Mouse (Mus musculus): ENCODE data around the gene Psmd8. TPM values are rescaled to one million over a fixed set of nuclear protein-coding genes. Genes with fewer than 3 reads are reported as not detected.
A peak's percentile ranks its signal among the peaks of the same experiment; 100 is the strongest.
"Not testable (repeated sequence)": the region's sequence is repeated elsewhere in the genome, so short reads cannot be mapped to it uniquely, and the experiment has no call there.

The Psmd8 gene
- 303 and 305 TPM in 2 replicates for polyA plus RNA-seq (2015; fragmentation: Nextera tagmentation; extraction: Ambion mirVana)

DNA sequence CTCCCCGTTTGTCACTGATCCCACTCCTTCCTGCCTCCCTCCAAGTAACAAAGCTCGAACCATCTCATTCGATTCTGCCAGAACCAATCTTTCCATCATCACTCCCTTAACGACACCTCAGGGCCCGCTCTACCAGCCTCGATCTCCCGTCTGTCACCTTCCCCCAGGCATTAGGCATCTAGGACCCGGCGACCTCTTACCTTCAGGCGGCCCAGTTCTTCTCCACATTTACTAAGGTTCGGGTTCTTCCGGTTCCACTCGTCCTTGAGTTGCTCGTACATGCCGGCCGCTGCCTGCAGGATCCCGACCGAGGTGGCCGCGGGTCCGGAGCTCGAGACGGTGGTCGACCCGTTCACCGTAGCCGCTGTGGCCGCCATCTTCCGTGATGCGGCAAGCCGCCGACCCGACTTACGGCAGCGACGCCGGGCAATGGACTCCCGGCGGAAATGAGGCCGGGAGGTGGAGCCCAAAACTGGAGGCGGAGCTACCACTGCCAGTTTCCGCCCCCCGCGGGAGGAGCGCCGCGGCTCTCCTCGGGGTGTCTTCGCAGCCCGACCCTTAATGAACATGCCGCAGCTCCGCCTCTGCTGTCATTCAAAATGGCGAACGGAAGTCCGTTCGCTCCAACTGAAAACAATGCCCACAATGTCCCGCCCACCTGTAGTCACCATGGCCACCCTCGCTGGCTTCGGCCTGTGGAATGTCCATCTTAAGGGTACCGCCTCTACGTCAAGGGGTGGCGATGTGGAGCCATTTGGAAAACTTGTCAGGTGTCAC, at the start of gene Psmd8:
Psmd8 (minus strand) TSS at position 625 of the 777 bp plus-strand sequence.
- Histone ChIP-seq H3K27me3 (peaks cover 5% of the 10 kb centered on the region), H3K4me3 (peak within 1 kb of the TSS; percentile 71), H3K9ac (peak within 1 kb of the TSS; percentile 81), H3K36me3 (peaks cover 19% of the 10 kb centered on the region), H3K9me3 (no peaks in the 10 kb centered on the region), H3K27ac (peak within 1 kb of the TSS; percentile 77), H3K4me1 (replicated peaks) (peaks cover 27% of the 10 kb centered on the region), H3K4me2 (peak within 1 kb of the TSS; percentile 89)
- WGBS = under 1% methylated on average over 62 of the region's 62 CpGs
- peak; percentile 95 for ATAC-seq (ENCODE audit: low FRiP score)

DNA sequence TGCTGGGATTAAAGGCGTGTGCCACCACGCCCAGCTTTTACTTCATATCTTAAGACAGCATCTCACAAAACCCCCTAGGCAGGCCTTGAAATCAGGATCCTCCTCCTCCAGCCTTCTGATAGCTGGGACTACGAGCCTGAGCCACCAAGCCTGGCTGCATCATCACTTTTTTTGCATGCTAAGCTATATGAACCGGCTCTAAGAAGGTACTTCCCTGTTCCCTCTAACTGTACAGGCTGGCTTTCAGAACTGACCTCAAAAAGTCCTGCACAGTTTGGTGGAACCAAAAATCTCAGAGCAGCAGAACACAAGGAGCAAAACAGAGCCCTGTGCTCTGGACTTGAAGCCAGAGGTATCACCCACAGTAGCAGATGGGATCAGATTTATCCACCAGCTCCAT, 47.7 kb upstream of the Psmd8 start:
- H3K27ac ChIP-seq = no peak overlapping the region
- H3K9ac ChIP-seq = no peak overlapping the region
- WGBS = 75% methylated on average over 4 of the region's 4 CpGs
- ATAC-seq (ENCODE audit: low FRiP score) = no peak
- H3K9me3 ChIP-seq = no peaks in the 10 kb centered on the region
- H3K4me2 ChIP-seq = no peak overlapping the region
- no peaks in the 10 kb centered on the region for H3K36me3 ChIP-seq
- no peak overlapping the region for H3K4me3 ChIP-seq
- H3K27me3 ChIP-seq = peaks cover 46% of the 10 kb centered on the region
- peaks cover 19% of the 10 kb centered on the region for H3K4me1 ChIP-seq (replicated peaks)

DNA sequence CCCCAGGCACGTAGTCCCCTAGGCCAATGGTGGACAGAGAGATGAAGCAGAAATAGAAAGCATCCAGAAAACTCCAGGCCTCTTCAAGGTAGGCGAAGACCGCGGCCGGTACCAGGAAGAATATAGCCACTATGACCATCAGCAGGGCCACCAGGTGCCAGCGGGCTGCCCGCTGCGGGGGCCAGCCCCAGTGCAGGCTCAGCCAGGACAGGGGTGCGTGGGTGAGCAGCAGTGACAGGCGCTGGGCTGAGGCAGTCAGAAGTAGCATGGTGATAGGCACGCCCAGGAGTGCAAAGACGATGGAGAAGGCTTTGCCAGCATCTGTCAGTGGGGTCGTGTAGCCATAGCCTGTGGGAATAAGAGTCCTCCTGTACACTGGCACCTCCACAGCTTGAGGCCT, 45.0 kb upstream of the Psmd8 start:
- Histone ChIP-seq H3K36me3 (no peaks in the 10 kb centered on the region), H3K9ac (peak overlapping the region; percentile 46; the same call in 1 of the 2 replicates), H3K9me3 (no peaks in the 10 kb centered on the region), H3K27ac (no peak overlapping the region; the same call in 1 of the 2 replicates), H3K4me3 (no peak overlapping the region), H3K4me1 (replicated peaks) (peaks cover 9% of the 10 kb centered on the region), H3K4me2 (peak overlapping the region; percentile 35), H3K27me3 (peaks cover 19% of the 10 kb centered on the region)
- WGBS = 74% methylated on average over 13 of the region's 13 CpGs
- no peak; the same call in 1 of the 2 replicates for ATAC-seq (ENCODE audit: low FRiP score)

DNA sequence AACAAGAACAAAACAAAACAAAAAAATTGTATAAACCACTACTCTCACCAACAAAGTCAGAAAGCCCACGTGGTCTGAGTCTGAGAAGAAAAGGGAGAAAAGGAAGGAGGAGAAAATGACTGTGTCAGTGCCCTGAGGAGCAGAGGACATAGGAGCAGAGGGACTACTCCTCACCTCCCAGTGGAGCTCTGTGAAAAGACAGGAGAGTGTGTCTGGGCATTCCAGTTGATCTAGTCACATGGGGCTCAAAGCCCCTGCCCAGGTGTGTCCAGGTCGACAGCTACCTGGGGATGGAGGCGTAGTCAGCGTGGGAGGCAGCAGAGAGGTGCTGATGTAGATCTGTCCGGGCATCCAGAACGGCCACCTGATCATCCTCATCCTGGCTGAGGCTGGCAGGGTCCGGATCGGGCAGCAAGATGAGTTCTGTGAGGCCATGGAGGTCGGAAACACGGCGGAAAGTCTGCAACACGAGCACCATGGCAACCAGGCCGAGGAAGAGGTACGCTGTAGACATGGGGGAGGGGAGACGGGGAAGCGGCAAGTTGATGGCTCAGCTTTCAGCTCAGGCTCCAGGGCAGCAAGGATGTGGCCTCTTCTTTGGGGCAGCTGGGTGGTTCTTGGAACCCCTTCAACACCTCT, 44.4 kb upstream of the Psmd8 start:
- Histone ChIP-seq H3K9me3 (no peaks in the 10 kb centered on the region), H3K36me3 (no peaks in the 10 kb centered on the region), H3K27me3 (peaks cover 13% of the 10 kb centered on the region), H3K27ac (no peak overlapping the region), H3K4me1 (replicated peaks) (peaks cover 9% of the 10 kb centered on the region), H3K4me2 (peak overlapping the region; percentile 35), H3K9ac (peak overlapping the region; percentile 46; the same call in 1 of the 2 replicates), H3K4me3 (no peak overlapping the region)
- ATAC-seq (ENCODE audit: low FRiP score) = no peak
- WGBS = 10% methylated on average over 16 of the region's 16 CpGs

DNA sequence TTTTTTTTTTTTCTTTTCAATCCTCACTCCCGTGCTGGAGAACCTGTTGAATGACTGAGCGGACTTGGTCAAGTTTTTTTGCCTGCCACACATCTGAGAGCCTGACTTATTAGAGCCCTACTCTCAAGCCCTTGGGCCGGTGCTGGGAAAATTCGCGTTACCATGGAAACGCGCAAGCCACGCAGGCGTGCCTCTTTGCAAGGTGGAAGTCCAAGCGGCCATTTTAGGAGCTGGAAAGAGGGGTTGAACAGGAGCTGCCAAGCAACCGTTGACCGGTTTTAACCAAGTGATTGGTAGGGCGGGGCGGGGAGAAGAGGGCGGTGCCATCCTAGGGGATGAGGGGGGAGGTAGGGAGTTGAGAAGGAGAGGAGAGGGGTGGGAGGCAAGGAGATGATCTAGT, 34.3 kb upstream of the Psmd8 start:
- Histone ChIP-seq H3K27me3 (peaks cover 22% of the 10 kb centered on the region), H3K9me3 (no peaks in the 10 kb centered on the region), H3K9ac (no peak overlapping the region), H3K36me3 (no peaks in the 10 kb centered on the region), H3K4me3 (no peak overlapping the region), H3K4me2 (no peak overlapping the region), H3K27ac (no peak overlapping the region), H3K4me1 (replicated peaks) (peaks cover 20% of the 10 kb centered on the region; the same call in 1 of the 2 replicates)
- 41% methylated on average over 15 of the region's 15 CpGs for WGBS
- no peak for ATAC-seq (ENCODE audit: low FRiP score)

DNA sequence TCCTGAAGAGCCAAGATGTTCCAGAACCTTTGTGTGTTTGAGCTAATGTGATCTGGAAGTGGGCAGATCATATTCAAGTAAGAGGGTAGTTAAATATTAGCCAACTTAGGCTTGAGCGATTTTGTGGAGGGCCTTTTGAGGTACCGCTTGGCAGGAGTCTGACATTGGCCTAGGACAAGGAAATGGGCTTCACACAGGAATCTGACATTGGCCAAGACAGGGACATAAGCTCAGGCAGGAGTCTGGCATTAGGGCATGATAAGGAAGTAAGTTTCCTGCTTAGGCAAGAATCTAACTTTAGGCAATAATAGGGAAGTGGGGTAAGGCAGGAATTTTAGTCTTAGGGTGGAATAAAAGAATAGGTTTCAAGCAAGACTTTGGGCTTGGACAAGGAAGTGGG, 33.7 kb upstream of the Psmd8 start:
- peaks cover 22% of the 10 kb centered on the region for H3K27me3 ChIP-seq
- no peak overlapping the region for H3K4me3 ChIP-seq
- peak overlapping the region; percentile 48; the same call in 1 of the 2 replicates for H3K4me2 ChIP-seq
- no peak overlapping the region for H3K9ac ChIP-seq
- ATAC-seq (ENCODE audit: low FRiP score) = no peak
- WGBS = 50% methylated on average over 2 of the region's 2 CpGs
- peaks cover 20% of the 10 kb centered on the region; the same call in 1 of the 2 replicates for H3K4me1 ChIP-seq (replicated peaks)
- no peaks in the 10 kb centered on the region for H3K9me3 ChIP-seq
- H3K36me3 ChIP-seq = no peaks in the 10 kb centered on the region
- no peak overlapping the region for H3K27ac ChIP-seq

DNA sequence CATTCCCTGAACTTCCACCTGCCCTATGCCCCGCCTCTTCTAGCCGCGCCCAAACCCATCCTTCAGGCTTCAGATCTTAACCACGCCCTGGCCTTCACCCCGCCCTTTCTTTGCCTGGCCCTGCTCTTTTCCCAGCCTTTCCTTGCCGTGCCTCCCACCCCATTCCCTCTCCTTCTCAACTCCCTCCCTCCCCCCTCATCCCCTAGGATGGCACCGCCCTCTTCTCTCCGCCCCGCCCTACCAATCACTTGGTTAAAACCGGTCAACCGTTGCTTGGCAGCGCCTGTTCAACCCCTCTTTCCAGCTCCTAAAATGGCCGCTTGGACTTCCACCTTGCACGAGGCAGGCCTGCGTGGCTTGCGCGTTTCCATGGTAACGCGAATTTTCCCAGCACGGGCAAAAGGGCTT, 33.2 kb upstream of the Psmd8 start, which contains the start of gene Catsperg1:
Catsperg1 (minus strand) TSS at position 361 of the 408 bp plus-strand sequence.
- WGBS = under 1% methylated on average over 20 of the region's 20 CpGs
- H3K9ac ChIP-seq = no peak within 1 kb of the TSS

DNA sequence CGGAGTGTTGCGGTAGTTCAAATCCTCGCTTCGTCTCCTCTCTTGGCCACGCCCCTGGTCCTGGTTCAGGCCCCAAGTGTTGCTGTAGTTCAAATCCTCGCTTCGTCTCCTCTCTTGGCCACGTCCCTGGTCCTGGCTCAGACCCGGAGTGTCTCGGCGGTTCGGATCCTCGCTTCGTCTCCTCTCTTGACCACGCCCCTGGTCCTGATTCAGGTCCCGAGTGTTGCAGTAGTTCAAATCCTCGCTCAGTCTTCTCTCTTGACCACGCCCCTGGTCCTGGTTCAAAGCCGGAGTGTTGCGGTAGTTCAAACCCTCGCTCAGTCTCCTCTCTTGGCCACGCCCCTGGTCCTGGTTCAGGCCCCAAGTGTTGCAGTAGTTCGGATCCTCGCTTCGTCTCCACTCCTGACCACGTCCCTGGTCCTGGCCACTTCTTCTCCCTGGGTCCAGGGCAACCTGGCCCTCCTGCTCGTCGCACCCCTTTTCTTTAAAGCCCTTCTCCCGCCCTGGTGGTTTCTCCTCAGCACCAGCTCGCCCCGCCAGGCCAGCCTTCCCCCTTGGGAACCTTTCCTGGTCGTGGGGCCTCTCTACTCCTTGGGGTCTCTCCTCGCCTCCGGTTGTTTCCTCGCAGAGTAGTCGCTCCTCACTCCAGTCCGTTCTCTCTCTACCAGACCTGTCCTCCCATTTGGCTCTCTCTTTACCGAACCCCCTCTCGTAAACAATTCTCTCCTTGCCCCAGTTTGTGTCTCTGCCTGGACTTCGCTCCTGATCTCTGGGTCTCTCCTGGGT, 32.5 kb upstream of the Psmd8 start:
- peak; percentile 22; the same call in 1 of the 2 replicates for ATAC-seq (ENCODE audit: low FRiP score)

More for the DNA sequence above, 33.2 kb upstream of the Psmd8 start, which contains the start of gene Catsperg1:
- Histone ChIP-seq H3K27ac (no peak within 1 kb of the TSS), H3K4me2 (peak within 1 kb of the TSS; percentile 48), H3K36me3 (no peaks in the 10 kb centered on the region), H3K4me1 (replicated peaks) (peaks cover 20% of the 10 kb centered on the region; the same call in 1 of the 2 replicates), H3K9me3 (no peaks in the 10 kb centered on the region), H3K4me3 (peak within 1 kb of the TSS; percentile 29), H3K27me3 (peaks cover 20% of the 10 kb centered on the region)
- ATAC-seq (ENCODE audit: low FRiP score) = peak; percentile 78

DNA sequence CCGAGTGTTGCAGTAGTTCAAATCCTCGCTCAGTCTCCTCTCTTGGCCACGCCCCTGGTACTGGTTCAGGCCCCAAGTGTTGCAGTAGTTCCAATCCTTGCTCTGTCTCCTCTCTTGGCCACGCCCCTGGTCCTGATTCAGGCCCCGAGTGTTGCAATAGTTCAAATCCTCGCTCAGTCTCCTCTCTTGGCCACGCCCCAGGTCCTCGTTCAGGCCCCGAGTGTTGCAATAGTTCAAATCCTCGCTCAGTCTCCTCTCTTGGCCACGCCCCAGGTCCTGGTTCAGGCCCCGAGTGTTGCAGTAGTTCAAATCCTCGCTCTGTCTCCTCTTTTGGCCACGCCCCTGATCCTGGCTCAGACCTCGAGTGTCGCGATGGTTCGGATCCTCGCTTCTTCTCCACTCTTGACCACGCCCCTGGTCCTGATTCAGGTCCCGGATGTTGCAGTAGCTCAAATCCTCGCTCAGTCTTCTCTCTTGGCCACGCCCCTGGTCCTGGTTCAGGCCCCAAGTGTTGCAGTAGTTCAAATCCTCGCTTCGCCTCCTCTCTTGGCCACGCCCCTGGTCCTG, 31.8 kb upstream of the Psmd8 start:
- WGBS = 16% methylated on average over 26 of the region's 26 CpGs
- Histone ChIP-seq H3K4me2 (peak overlapping the region; percentile 48), H3K4me1 (replicated peaks) (peaks cover 20% of the 10 kb centered on the region; the same call in 1 of the 2 replicates), H3K27me3 (peaks cover 19% of the 10 kb centered on the region), H3K9ac (no peak overlapping the region), H3K36me3 (no peaks in the 10 kb centered on the region), H3K9me3 (no peaks in the 10 kb centered on the region), H3K4me3 (peak overlapping the region; percentile 30), H3K27ac (no peak overlapping the region)
- ATAC-seq (ENCODE audit: low FRiP score) = no peak

More for the DNA sequence above, 32.5 kb upstream of the Psmd8 start:
- peak overlapping the region; percentile 29 for H3K4me3 ChIP-seq
- H3K4me2 ChIP-seq = peak overlapping the region; percentile 48
- not testable (repeated sequence) for H3K9me3 ChIP-seq, H3K27ac ChIP-seq, H3K9ac ChIP-seq, H3K36me3 ChIP-seq
- 17% methylated on average over 40 of the region's 40 CpGs for WGBS
- peaks cover 20% of the 10 kb centered on the region; the same call in 1 of the 2 replicates for H3K4me1 ChIP-seq (replicated peaks)
- H3K27me3 ChIP-seq = peaks cover 19% of the 10 kb centered on the region

DNA sequence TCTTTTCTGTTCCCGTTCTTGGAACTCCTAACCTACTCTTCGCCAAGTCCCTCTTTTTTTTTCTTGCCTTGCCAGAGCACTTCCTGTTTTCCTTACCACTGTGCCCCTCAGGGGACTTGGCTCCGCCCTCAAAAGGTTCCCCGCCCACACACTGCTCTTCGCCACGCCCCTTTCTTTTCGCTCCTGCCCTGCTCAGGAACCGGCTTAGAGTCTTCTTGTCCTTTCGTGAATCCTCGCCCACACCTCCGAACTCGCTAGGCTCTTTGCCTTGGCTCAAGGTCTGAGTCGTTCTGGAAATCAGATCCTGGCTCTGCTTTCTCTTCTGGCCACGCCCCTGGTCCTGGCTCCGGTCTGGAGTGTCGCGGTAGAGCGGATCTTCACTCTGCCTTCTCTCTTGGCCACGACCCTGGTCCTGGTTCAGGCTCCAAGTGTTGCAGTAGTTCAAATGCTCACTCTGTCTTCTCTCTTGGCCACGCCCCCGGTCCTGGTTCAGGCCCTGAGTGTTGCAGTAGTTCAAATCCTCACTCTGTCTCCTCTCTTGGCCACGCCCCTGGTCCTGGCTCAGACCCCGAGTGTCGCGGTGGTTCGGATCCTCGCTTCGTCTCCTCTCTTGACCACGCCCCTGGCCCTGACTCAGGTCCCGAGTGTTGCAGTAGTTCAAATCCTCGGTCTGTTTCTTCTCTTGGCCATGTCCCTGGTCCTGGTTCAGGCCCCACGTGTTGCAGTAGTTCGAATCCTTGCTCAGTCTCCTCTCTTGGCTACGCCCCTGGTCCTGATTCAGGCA, 31.1 kb upstream of the Psmd8 start:
- Histone ChIP-seq H3K9ac (no peak overlapping the region), H3K36me3 (no peaks in the 10 kb centered on the region), H3K9me3 (no peaks in the 10 kb centered on the region), H3K4me1 (replicated peaks) (peaks cover 20% of the 10 kb centered on the region; the same call in 1 of the 2 replicates), H3K27ac (no peak overlapping the region), H3K4me3 (peak overlapping the region; percentile 30), H3K4me2 (peak overlapping the region; percentile 48), H3K27me3 (peaks cover 19% of the 10 kb centered on the region)
- 5% methylated on average over 34 of the region's 34 CpGs for WGBS
- peak; percentile 50 for ATAC-seq (ENCODE audit: low FRiP score)

DNA sequence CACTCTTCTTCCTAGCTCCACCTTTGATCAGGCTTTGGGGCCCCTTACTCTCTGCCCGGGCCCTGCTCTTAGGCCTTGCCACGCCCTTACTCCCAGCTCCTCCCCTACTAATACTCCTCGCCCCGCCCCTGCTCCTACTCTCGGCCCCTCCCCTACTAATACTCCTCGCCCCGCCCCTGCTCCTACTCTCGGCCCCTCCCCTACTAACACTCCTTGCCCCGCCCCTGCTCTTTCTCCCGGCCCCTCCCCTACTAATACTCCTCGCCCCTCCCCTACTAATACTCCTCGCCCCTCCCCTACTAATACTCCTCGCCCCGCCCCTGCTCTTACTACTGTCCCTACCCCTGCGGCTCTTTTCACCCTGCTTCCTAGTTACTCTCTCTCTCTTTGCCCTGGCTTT, 30.5 kb upstream of the Psmd8 start:
- 30% methylated on average over 12 of the region's 15 CpGs for WGBS
- H3K9me3 ChIP-seq; ATAC-seq (ENCODE audit: low FRiP score); H3K27ac ChIP-seq; H3K9ac ChIP-seq; H3K36me3 ChIP-seq: not testable (repeated sequence)
- Histone ChIP-seq H3K27me3 (peaks cover 19% of the 10 kb centered on the region), H3K4me2 (peak overlapping the region; percentile 48), H3K4me3 (peak overlapping the region; percentile 30), H3K4me1 (replicated peaks) (peaks cover 20% of the 10 kb centered on the region; the same call in 1 of the 2 replicates)

Measured in hindbrain, embryonic 13.5 days (tissue).